Mouse (Mus musculus) thymus, adult 2 months (tissue): ENCODE results near the gene Nfatc3. TPM values are rescaled to one million over a fixed set of nuclear protein-coding genes. Genes with fewer than 3 reads are reported as not detected.
A peak's percentile ranks its signal among the peaks of the same experiment; 100 is the strongest.

Experiments
- DNase-seq: peaks from one replicate; pipeline ENCODE4 v3.0.0; 2021
- H3K27ac ChIP-seq: fragments of 200-500 bp; 2 replicates; pipeline ENCODE4 v1.5.1; 2012; ENCODE audit warnings: low read length, control low read depth; ENCODE audit not compliant: control insufficient read depth, insufficient read depth
- H3K27me3 ChIP-seq: fragments of 200-500 bp; 2 replicates; pipeline ENCODE4 v1.6.1; 2012; ENCODE audit warnings: mild to moderate bottlenecking, low read length, moderate library complexity, mixed read lengths; ENCODE audit not compliant: control insufficient read depth, insufficient read depth
- H3K36me3 ChIP-seq: fragments of 200-500 bp; 2 replicates; pipeline ENCODE4 v1.6.1; 2012; ENCODE audit warnings: mild to moderate bottlenecking, low read length, moderate library complexity; ENCODE audit not compliant: control insufficient read depth, insufficient read depth
- H3K4me1 ChIP-seq: fragments of 200-500 bp; replicated peaks from 2 replicates; pipeline ENCODE4 v1.6.1; 2012; ENCODE audit warnings: low read length; ENCODE audit not compliant: control insufficient read depth, insufficient read depth
- H3K4me3 ChIP-seq: fragments of 200-500 bp; 2 replicates; pipeline ENCODE4 v1.5.1; 2012; ENCODE audit warnings: mild to moderate bottlenecking, low read length, control low read depth, moderate library complexity; ENCODE audit not compliant: control insufficient read depth, insufficient read depth
- CTCF ChIP-seq: fragments of 200-500 bp; IDR thresholded peaks from 2 replicates; pipeline ENCODE4 v1.5.1; 2012; ENCODE audit warnings: mild to moderate bottlenecking, control low read depth, low read length, moderate library complexity, borderline replicate concordance; ENCODE audit not compliant: control insufficient read depth, poor library complexity, insufficient read depth; ENCODE audit errors: extremely low read depth
- POLR2A ChIP-seq: fragments of 200-500 bp; IDR thresholded peaks from 2 replicates; pipeline ENCODE4 v1.6.1; 2012; ENCODE audit warnings: mild to moderate bottlenecking, low read length, control low read depth, moderate library complexity; ENCODE audit not compliant: control insufficient read depth, poor library complexity, insufficient read depth; ENCODE audit errors: extremely low read depth
- WGBS: fragments of 180-500 bp; shearing (Covaris S2); methylation state at CpG from one replicate; pipeline ENCODE4 v1.1.7; 2018; 5-methylcytosine and 5-hydroxymethylcytosine counted together
- polyA plus RNA-seq: library from polyadenylated mRNA; depleted of rRNA; stranded (reverse); fragments of >200 nt; gene quantifications from 2 replicates; pipeline ENCODE4 v1.2.3, GENCODE M21; 2012

The Nfatc3 gene
- polyA plus RNA-seq, 1 experiment = 161 TPM

DNA sequence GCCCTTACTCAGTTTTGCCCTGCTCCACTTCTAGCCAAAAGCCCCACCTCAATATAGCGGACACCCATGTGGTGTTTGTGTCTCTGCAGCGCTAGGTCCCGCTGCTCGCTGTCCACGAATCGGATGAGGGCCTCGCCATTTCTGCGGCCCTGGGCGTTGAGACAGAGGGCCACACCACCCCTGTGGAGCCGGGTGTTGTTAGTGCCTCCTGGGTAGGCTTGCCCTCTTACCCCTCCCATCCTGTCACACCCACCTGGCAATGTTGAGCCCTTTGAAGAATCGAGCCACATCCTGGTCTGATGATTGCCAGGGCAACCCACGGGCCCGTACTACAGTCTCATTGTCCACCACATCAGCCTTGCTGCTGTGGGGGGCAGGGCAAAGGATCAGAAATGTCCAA lies 74.9 kb downstream of the Nfatc3 start:
- peaks cover 39% of the 10 kb centered on the region for H3K36me3 ChIP-seq
- peaks cover 22% of the 10 kb centered on the region for H3K27me3 ChIP-seq
- H3K4me3 ChIP-seq = no peak overlapping the region
- WGBS = 62% methylated on average over 13 of the region's 13 CpGs
- H3K27ac ChIP-seq = peak overlapping the region; percentile 9; the same call in 1 of the 2 replicates
- no peak for DNase-seq
- TF ChIP-seq POLR2A (no peak), CTCF (no peak)
- peaks cover 56% of the 10 kb centered on the region for H3K4me1 ChIP-seq

DNA sequence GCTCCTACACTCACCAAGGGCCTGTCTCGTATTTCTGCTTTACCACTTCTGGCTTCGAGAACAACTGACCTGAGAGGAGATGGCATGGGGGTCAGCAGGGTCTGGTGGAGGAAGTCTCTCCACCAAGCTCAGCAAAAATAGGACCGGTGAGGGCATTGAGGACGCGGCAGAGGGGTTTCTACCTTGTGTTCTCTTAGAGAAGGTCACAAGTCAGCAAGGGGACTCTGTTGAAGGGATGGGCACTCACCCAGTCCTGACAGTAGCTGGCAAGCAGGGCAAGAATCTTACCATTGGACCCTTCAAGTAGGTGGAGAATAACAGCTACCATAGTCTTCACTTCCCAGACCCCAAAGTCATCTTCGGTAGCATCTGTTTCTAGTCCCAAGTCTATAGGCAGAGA lies 75.3 kb downstream of the Nfatc3 start:
- H3K27ac ChIP-seq = no peak overlapping the region
- 87% methylated on average over 6 of the region's 6 CpGs for WGBS

DNA sequence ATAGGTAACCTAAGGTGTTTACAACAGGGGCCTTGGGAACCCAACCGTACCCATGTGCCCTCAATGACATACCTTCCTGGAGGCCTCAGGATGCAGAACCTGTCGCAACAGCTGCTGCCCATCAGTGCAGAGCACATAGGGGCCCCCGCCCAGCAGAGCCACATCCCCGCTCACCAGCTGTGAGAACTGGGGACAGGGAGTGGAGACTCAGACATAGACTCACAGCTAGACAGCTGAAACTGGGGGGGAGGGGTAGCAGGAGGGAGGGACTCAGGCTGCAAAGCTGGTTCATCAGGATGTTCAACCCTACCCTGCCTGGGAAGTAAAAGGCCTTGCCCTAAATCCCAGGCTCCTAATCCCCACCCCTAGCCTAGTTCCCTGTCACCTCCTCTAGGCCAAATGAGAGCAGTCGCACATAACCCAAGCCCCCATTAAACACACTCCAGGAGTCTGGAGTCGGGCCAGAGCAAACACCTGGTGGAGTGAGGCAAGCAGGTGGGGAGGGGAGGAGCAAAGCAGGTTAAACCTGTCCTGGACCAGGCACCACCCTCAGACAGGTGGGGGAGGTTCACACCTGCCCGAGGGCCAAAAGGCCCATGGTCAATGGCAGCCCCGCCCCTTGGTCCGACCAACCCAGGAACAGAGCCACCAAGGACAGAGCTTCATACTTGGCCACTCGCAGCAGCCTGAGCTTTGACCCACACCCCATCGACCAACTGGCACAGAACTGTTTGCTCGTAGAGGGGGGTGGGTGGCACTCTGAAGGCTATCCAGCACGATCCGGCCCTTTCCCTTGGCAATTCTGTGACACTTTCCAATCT lies 76.3 kb downstream of the Nfatc3 start:
- peaks cover 25% of the 10 kb centered on the region for H3K36me3 ChIP-seq
- no peak overlapping the region for H3K27ac ChIP-seq
- DNase-seq = no peak
- H3K27me3 ChIP-seq = peaks cover 22% of the 10 kb centered on the region
- H3K4me1 ChIP-seq = peaks cover 56% of the 10 kb centered on the region
- H3K4me3 ChIP-seq = peak overlapping the region; percentile 66; the same call in 1 of the 2 replicates
- no peak for TF ChIP-seq POLR2A
- TF ChIP-seq CTCF = no peak
- 61% methylated on average over 14 of the region's 14 CpGs for WGBS

More for the DNA sequence above, 75.3 kb downstream of the Nfatc3 start:
- peaks cover 22% of the 10 kb centered on the region for H3K27me3 ChIP-seq
- peaks cover 35% of the 10 kb centered on the region for H3K36me3 ChIP-seq
- DNase-seq = no peak
- no peak overlapping the region for H3K4me3 ChIP-seq
- H3K4me1 ChIP-seq = peaks cover 56% of the 10 kb centered on the region
- TF ChIP-seq POLR2A (no peak), CTCF (no peak)

DNA sequence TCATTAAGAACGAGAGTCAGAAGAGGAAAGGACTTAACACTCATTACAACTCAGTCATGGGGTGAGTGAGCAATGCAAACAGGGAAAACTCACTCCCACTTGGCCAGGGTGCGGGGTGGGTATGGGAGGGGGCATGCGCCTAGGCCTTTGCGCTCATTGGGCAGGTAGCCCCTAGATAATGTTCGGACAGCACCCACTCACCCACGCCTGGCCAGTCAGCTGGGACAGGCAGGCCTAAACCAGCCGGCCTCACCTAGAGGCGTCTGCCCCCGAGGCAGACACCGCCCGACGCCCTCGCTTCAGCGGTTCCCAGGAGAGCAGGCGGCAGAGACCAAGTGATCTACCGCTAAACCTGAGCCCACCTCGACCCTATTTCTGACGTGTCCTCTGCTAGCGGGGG lies 77.0 kb downstream of the Nfatc3 start:
- DNase-seq = no peak
- Histone ChIP-seq H3K4me3 (peak overlapping the region; percentile 66), H3K4me1 (peaks cover 56% of the 10 kb centered on the region), H3K36me3 (peaks cover 18% of the 10 kb centered on the region), H3K27ac (no peak overlapping the region), H3K27me3 (peaks cover 22% of the 10 kb centered on the region)
- 22% methylated on average over 19 of the region's 19 CpGs for WGBS
- no peak for TF ChIP-seq CTCF
- no peak for TF ChIP-seq POLR2A

DNA sequence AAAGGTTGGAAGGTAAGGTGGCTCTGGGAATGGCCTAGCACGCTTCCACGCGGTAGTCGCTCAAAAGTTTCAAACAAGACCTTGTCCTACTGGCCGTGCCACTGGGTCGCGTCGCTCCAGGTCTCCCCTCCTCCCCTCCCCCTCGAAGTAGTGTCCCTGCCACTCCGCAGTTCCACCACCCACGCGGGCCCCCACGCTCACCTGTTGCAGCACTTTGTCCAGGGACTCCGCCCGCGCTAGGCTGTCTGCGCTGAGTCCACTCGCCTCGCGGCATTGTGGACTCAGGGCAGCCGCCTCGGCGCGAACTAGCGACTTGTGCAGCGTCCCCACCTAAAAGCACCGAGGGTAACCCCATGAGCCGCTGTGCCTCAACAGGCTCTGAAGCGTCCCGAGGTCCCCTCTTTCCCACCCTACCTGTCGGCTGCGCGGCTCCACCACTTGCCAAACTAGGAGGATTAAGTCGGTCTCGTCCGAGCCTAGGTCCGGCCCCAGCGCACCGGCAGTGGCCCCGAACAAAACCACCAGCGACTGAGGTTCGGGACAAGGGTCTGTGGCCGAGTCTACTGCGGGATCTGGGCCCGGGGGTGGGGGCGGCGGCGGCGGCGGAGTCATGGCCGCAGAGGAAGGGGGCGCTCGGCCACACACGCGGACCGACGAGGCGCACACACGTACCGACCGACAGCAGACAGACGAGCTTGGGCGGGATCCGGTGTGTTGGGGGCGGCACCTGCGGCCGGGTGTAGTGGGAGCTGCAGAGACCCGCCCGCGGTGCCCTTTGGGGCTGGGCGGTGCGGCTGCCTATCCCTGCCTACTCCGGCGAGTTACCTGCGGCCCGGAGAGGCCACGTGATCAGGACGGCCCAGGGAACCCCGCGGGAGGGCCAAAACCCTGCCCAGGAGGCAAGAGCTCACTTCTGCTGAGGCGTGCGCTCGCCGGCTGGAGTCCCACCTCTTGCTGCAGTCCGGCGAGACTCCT lies 77.8 kb downstream of the Nfatc3 start, which contains the start of gene Esrp2:
Gene Esrp2, minus strand, starts transcription at position 819 of the 975 bp plus-strand sequence.
- DNase-seq = peak; percentile 59
- Histone ChIP-seq H3K27me3 (peaks cover 22% of the 10 kb centered on the region), H3K4me3 (peak within 1 kb of the TSS; percentile 66), H3K4me1 (peaks cover 56% of the 10 kb centered on the region), H3K36me3 (peaks cover 10% of the 10 kb centered on the region; the same call in 1 of the 2 replicates), H3K27ac (no peak within 1 kb of the TSS)
- TF ChIP-seq POLR2A (no peak), CTCF (no peak)
- 2% methylated on average over 85 of the region's 86 CpGs for WGBS
